ENCODE assay signal across 14 mouse cellular contexts in the genomic region with DNA sequence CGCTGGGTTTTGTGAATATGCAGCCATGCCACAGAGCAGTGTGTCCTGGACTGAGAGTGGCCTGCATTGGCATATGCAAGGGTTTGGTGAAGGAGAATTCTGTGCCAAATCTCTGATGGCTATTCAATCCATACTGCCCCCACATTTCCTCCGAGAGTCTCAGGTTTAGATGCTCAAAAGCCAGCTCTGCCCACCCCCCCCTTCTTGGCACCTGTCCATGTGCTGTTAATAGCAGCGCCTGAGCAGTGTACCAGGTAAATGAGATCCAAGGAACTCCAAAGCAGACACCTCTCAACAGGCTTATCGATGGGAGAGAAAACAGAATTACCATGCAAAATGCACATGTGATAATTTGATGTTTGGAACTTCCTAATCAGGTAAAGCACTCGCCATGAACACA. TPM values are rescaled to one million over a fixed set of nuclear protein-coding genes. Genes with fewer than 3 reads are reported as not detected.
DNase-seq lines count a peak whose midpoint lies in the region.
"Had no signal": no experiment of that assay in that cellular context is flagged by ENCODE, and none has a peak within 500 bp of the region (broad histone marks: within the 10 kb centered on the region; RNA-seq: fewer than 3 reads in every experiment).

No protein-coding gene starts in this region.

- intact Hi-C loops in heart, postnatal 36 days (cut with DNase I), result loop anchor here (5.0 kb wide), 1 partner anchor 382 kb away; no protein-coding TSS in a partner anchor
- intact Hi-C loops in left cerebral cortex, postnatal 4 days (cut with DNase I), result loop anchor here (5.0 kb wide), 1 partner anchor 83 kb away; no protein-coding TSS in a partner anchor
- intact Hi-C loops in left cerebral cortex, postnatal 36 days (cut with DNase I), result loop anchor here (5.0 kb wide), 2 partner anchors 73 to 162 kb away; a partner anchor contains a TSS

- peak; percentile 51 to 60 for DNase-seq in cerebellum, postnatal 10 days
- DNase-seq in cerebellum, postnatal 36 days, result no peak
- peak; percentile 78 for DNase-seq in heart, adult 11 months
- no peak for DNase-seq in heart, postnatal 36 days
- DNase-seq in left cerebral cortex, postnatal 4 days, result peak; percentile 41
- no peak for DNase-seq in left cerebral cortex, postnatal 36 days (ENCODE audit: low spot score in 2 of 2)
- DNase-seq: adrenal gland, adult 8-10 months; adrenal gland, postnatal 14 days; adrenal gland, postnatal 36 days; B cell, adult 2 months; cerebellum, adult 11-12 months; cerebellum, adult 2 months; cerebellum, adult 9-10 months; forebrain, postnatal 0 days had no signal

RNA-seq across cellular contexts. Expression of a gene that starts 29.0 kb away (rescaled TPM):
- 10 to 100 TPM; 25.3 to 29.8 TPM for total RNA-seq in heart, postnatal 36 days (2021)
- total RNA-seq in left cerebral cortex, postnatal 4 days (2021), result 10 to 100 TPM; 24.3 to 27.2 TPM
- total RNA-seq in left cerebral cortex, postnatal 36 days (2021), result 10 to 100 TPM; 33.4 to 34.7 TPM

Comparison
In these comparisons a context has a peak if more than half of its experiments do, and no peak if none do; other contexts are left out.
1. DNase-seq: peak in cerebellum, postnatal 10 days (2 of 2), heart, adult 11 months (single experiment) and left cerebral cortex, postnatal 4 days (single experiment); none in cerebellum, postnatal 36 days (0 of 2), heart, postnatal 36 days (0 of 2) and left cerebral cortex, postnatal 36 days (0 of 2).